Mouse (Mus musculus): ENCODE measurements at regions not wholly inside any gene's neighbourhood (a gene's known extent, or its start where the extent isn't known, plus 50 kb on each side); places are given as distances from the start of the nearest gene placed in this dataset.

- peak; percentile 7 for DNase-seq (ENCODE audit: low read depth, low spot score)
Measured at GRCm38 (mm10) chr5:75829850-75830625, 148.2 kb downstream of the Kdr start.

GRCm38 (mm10) chr5:75828332-75828731, 149.9 kb downstream of the Kdr start:
- no peak for DNase-seq (ENCODE audit: low read depth, low spot score)

- no peak for DNase-seq (ENCODE audit: low read depth, low spot score)
Measured at GRCm38 (mm10) chr5:75826283-75827098, 151.8 kb downstream of the Kdr start.

- DNase-seq (ENCODE audit: low read depth, low spot score) = no peak
Measured at GRCm38 (mm10) chr5:75825576-75825975, 152.7 kb downstream of the Kdr start.

GRCm38 (mm10) chr5:75824660-75825059, 153.6 kb downstream of the Kdr start:
- no peak for DNase-seq (ENCODE audit: low read depth, low spot score)

- DNase-seq (ENCODE audit: low read depth, low spot score) = no peak
Measured at GRCm38 (mm10) chr5:75823646-75824045, 154.6 kb downstream of the Kdr start.

- no peak for DNase-seq (ENCODE audit: low read depth, low spot score)
Measured at GRCm38 (mm10) chr5:75817396-75817795, 160.9 kb downstream of the Kdr start.

GRCm38 (mm10) chr5:75814393-75814984, 163.8 kb downstream of the Kdr start:
- DNase-seq (ENCODE audit: low read depth, low spot score) = no peak

- no peak for DNase-seq (ENCODE audit: low read depth, low spot score)
Measured at GRCm38 (mm10) chr5:75812686-75813085, 165.6 kb downstream of the Kdr start.

GRCm38 (mm10) chr5:75808551-75809332, 169.5 kb downstream of the Kdr start:
- no peak for DNase-seq (ENCODE audit: low read depth, low spot score)

- DNase-seq (ENCODE audit: low read depth, low spot score) = no peak
Measured at GRCm38 (mm10) chr5:75805011-75805410, 173.2 kb downstream of the Kdr start.

GRCm38 (mm10) chr5:75804340-75804739, 173.9 kb downstream of the Kdr start:
- no peak for DNase-seq (ENCODE audit: low read depth, low spot score)

GRCm38 (mm10) chr5:75803012-75803411, 175.2 kb downstream of the Kdr start:
- no peak for DNase-seq (ENCODE audit: low read depth, low spot score)

GRCm38 (mm10) chr5:75800040-75800989, 177.9 kb downstream of the Kdr start:
- no peak for DNase-seq (ENCODE audit: low read depth, low spot score)

GRCm38 (mm10) chr5:75799627-75800026, 178.6 kb downstream of the Kdr start:
- DNase-seq (ENCODE audit: low read depth, low spot score) = no peak

- no peak for DNase-seq (ENCODE audit: low read depth, low spot score)
Measured at GRCm38 (mm10) chr5:75793184-75793583, 185.1 kb downstream of the Kdr start.

GRCm38 (mm10) chr5:75791738-75792137, 186.5 kb downstream of the Kdr start:
- peak; percentile 57 for DNase-seq (ENCODE audit: low read depth, low spot score)

- DNase-seq (ENCODE audit: low read depth, low spot score) = no peak
Measured at GRCm38 (mm10) chr5:75788087-75788486, 190.2 kb downstream of the Kdr start.

- DNase-seq (ENCODE audit: low read depth, low spot score) = no peak
Measured at GRCm38 (mm10) chr5:75786196-75786595, 192.1 kb downstream of the Kdr start.

GRCm38 (mm10) chr5:75784998-75785593, 193.2 kb downstream of the Kdr start:
- DNase-seq (ENCODE audit: low read depth, low spot score) = no peak
